Mouse (Mus musculus) C2C12 (cell line): ENCODE data around the gene Cntn6. TPM values are rescaled to one million over a fixed set of nuclear protein-coding genes. Genes with fewer than 3 reads are reported as not detected.

ENCODE experiments used
- H3K27me3 ChIP-seq: one replicate; pipeline ENCODE4 v1.6.1; 2011; ENCODE audit not compliant: control insufficient read depth, insufficient read depth, insufficient read length
- H3K36me3 ChIP-seq: one replicate; pipeline ENCODE4 v1.6.1; 2011; ENCODE audit not compliant: control insufficient read depth, insufficient read depth
- H3K4me3 ChIP-seq: one replicate; pipeline ENCODE4 v1.5.1; 2011; ENCODE audit warnings: mild to moderate bottlenecking, control low read depth; ENCODE audit not compliant: poor library complexity, insufficient read depth, severe bottlenecking
- H3K79me2 ChIP-seq: one replicate; pipeline ENCODE4 v1.6.1; 2011; ENCODE audit not compliant: control insufficient read depth, insufficient read depth
- H3K79me3 ChIP-seq: one replicate; pipeline ENCODE4 v1.6.1; 2011; ENCODE audit warnings: low read depth, control low read depth
- H3ac ChIP-seq: one replicate; pipeline ENCODE3; 2011; ENCODE audit warnings: low read depth; ENCODE audit not compliant: control insufficient read depth, insufficient read length
- CEBPB ChIP-seq: IDR thresholded peaks from one replicate; pipeline ENCODE4 v1.6.1; 2011; ENCODE audit warnings: low read depth, mild to moderate bottlenecking, control low read depth, moderate library complexity
- CTCF ChIP-seq: IDR thresholded peaks from one replicate; pipeline ENCODE4 v1.5.1; 2011; ENCODE audit not compliant: control insufficient read depth, insufficient read depth, insufficient read length
- FOSL1 ChIP-seq: IDR thresholded peaks from one replicate; pipeline ENCODE4 v1.8.0; 2011; ENCODE audit warnings: mild to moderate bottlenecking, low read length; ENCODE audit not compliant: poor library complexity, insufficient read depth, severe bottlenecking
- MAX ChIP-seq: IDR thresholded peaks from one replicate; pipeline ENCODE4 v1.6.1; 2011; ENCODE audit warnings: mild to moderate bottlenecking, control low read depth
- MYOD1 ChIP-seq: IDR thresholded peaks from one replicate; pipeline ENCODE4 v1.6.1; 2011; ENCODE audit warnings: low read depth; ENCODE audit not compliant: control insufficient read depth, insufficient read length
- MYOG ChIP-seq: IDR thresholded peaks from one replicate; pipeline ENCODE4 v1.6.1; 2011; ENCODE audit not compliant: control insufficient read depth, insufficient read length; ENCODE audit errors: extremely low read depth
- USF1 ChIP-seq: IDR thresholded peaks from one replicate; pipeline ENCODE4 v1.6.1; 2011; ENCODE audit warnings: low read depth, mild to moderate bottlenecking, control low read depth, moderate library complexity
- polyA plus RNA-seq: library from polyadenylated mRNA; unstranded; fragments of >200 nt; fragmentation: generic; extraction: Trizol; gene quantifications from one replicate; pipeline ENCODE4 v1.2.1, GENCODE M21; 2012; ENCODE audit warnings: missing spikeins

Cntn6 gene
- polyA plus RNA-seq, 1 experiment: not detected

DNA sequence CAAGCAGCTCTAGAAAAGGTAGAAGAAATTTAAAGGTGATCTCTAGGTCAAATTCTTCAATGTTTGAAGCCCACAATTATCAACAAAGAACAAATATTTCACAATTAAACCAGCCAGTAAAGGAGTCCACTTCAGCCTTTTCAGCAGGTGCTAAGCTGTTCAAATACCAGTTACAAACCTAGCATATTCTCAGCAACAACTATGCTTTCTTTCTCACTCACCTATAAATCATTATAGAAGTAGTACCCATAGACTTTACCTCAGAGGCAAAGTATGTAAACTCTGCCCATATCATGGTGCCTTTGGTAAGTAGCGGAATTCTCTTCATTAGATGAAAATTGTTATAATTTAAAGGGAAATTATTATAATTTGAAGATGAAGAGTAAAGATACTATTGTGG is 71.4 kb downstream of the Cntn6 start:
- H3K4me3 ChIP-seq: no peak overlapping the region
- H3K36me3 ChIP-seq: no peaks in the 10 kb centered on the region
- no peaks in the 10 kb centered on the region for H3K27me3 ChIP-seq
- no peak overlapping the region for H3ac ChIP-seq
- H3K79me3 ChIP-seq: no peaks in the 10 kb centered on the region
- H3K79me2 ChIP-seq: no peaks in the 10 kb centered on the region
- TF ChIP-seq CEBPB (no peak), MYOD1 (no peak), CTCF (no peak), USF1 (no peak), FOSL1 (no peak), MAX (no peak), MYOG (no peak)

DNA sequence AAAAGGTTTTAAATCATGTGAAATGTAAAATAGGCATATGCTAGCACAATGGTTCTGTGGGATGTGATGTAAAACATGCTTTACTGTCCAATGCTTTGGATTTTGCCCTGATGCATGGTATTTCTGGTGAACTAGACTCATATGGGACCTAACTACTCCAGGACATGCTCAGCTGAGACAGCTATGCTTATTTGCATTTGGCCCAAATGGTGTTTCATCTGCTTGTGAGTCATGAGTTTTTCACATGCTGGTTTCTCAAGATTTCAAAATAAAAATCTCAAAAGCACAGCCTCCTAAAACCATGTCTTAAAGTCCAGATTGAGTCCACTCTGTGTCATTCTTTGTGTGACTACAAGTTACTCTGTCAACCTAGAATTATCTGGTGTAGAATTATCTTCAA is 77.0 kb downstream of the Cntn6 start:
- Histone ChIP-seq H3K79me2 (no peaks in the 10 kb centered on the region), H3K27me3 (no peaks in the 10 kb centered on the region), H3K36me3 (no peaks in the 10 kb centered on the region), H3ac (no peak overlapping the region), H3K79me3 (no peaks in the 10 kb centered on the region), H3K4me3 (no peak overlapping the region)
- TF ChIP-seq FOSL1 (no peak), USF1 (no peak), CEBPB (no peak), CTCF (no peak), MYOD1 (no peak), MAX (no peak), MYOG (no peak)

GRCm38 (mm10) chr6:104588028-104588427 is 95.4 kb downstream of the Cntn6 start:
- Histone ChIP-seq H3K36me3 (no peaks in the 10 kb centered on the region), H3ac (no peak overlapping the region), H3K79me3 (no peaks in the 10 kb centered on the region), H3K4me3 (no peak overlapping the region), H3K27me3 (no peaks in the 10 kb centered on the region), H3K79me2 (no peaks in the 10 kb centered on the region)
- TF ChIP-seq MYOD1: no peak
- TF ChIP-seq USF1: no peak
- TF ChIP-seq MAX: no peak
- TF ChIP-seq MYOG: no peak
- no peak for TF ChIP-seq CTCF
- TF ChIP-seq CEBPB: no peak
- TF ChIP-seq FOSL1: no peak

GRCm38 (mm10) chr6:104600838-104601397 is 108.3 kb downstream of the Cntn6 start:
- Histone ChIP-seq H3K79me3 (no peaks in the 10 kb centered on the region), H3K4me3 (no peak overlapping the region), H3K27me3 (no peaks in the 10 kb centered on the region), H3K36me3 (no peaks in the 10 kb centered on the region), H3K79me2 (no peaks in the 10 kb centered on the region), H3ac (no peak overlapping the region)
- no peak for TF ChIP-seq MYOD1
- TF ChIP-seq MYOG: no peak
- TF ChIP-seq FOSL1: no peak
- no peak for TF ChIP-seq USF1
- TF ChIP-seq MAX: no peak

GRCm38 (mm10) chr6:104602894-104603293 is 110.3 kb downstream of the Cntn6 start:
- H3K4me3 ChIP-seq: no peak overlapping the region

GRCm38 (mm10) chr6:104603371-104603770 is 110.8 kb downstream of the Cntn6 start:
- no peaks in the 10 kb centered on the region for H3K36me3 ChIP-seq
- no peaks in the 10 kb centered on the region for H3K27me3 ChIP-seq
- no peak overlapping the region for H3ac ChIP-seq
- H3K4me3 ChIP-seq: no peak overlapping the region
- no peaks in the 10 kb centered on the region for H3K79me2 ChIP-seq
- TF ChIP-seq MYOG: no peak
- no peak for TF ChIP-seq MYOD1
- no peak for TF ChIP-seq FOSL1
- no peak for TF ChIP-seq USF1
- no peak for TF ChIP-seq CTCF
- no peak for TF ChIP-seq MAX
- no peak for TF ChIP-seq CEBPB
- H3K79me3 ChIP-seq: no peaks in the 10 kb centered on the region

More at GRCm38 (mm10) chr6:104602894-104603293, 110.3 kb downstream of the Cntn6 start:
- no peaks in the 10 kb centered on the region for H3K79me3 ChIP-seq
- no peaks in the 10 kb centered on the region for H3K36me3 ChIP-seq
- no peaks in the 10 kb centered on the region for H3K27me3 ChIP-seq
- H3K79me2 ChIP-seq: no peaks in the 10 kb centered on the region
- TF ChIP-seq CEBPB (no peak), CTCF (no peak), MYOG (no peak), USF1 (no peak), MYOD1 (no peak), MAX (no peak), FOSL1 (no peak)
- H3ac ChIP-seq: no peak overlapping the region
